Comparison of ENCODE assay signal across 8 mouse cellular contexts in genomic region chr8:47533344-47534125, GRCm38 (mm10). TPM values are rescaled to one million over a fixed set of nuclear protein-coding genes. Genes with fewer than 3 reads are reported as not detected.
DNase-seq lines count a peak whose midpoint lies in the region; ATAC-seq and TF ChIP-seq lines count a peak whose summit lies in the region.

Gene Trappc11, minus strand, starts transcription at chr8:47533470.
Gene Rwdd4a, plus strand, starts transcription at chr8:47533664.

- H3K27ac ChIP-seq in forebrain, embryonic 16.5 days (ENCODE audit: low read length) = peak within 1 kb of the TSS; percentile 84
- H3K27ac ChIP-seq in layer of hippocampus, adult 2 months = peak within 1 kb of the TSS; percentile 92
- peak within 1 kb of the TSS; percentile 81; the same call in 1 of the 2 replicates for H3K27ac ChIP-seq in lung, embryonic 14.5 days (ENCODE audit: low read depth)
- peak within 1 kb of the TSS; percentile 31 for H3K27ac ChIP-seq in olfactory bulb, adult 2 months (ENCODE audit: insufficient read depth, low read depth, low read length)
- H3K27ac ChIP-seq in thymus, adult 2 months (ENCODE audit: control insufficient read depth, insufficient read depth, low read length) = no peak within 1 kb of the TSS

- TF ChIP-seq POLR2A in olfactory bulb, adult 2 months (IDR thresholded peaks at IDR 0.05; ENCODE audit: insufficient read depth, low read depth, low read length) = peak; percentile 75; the same call in 1 of the 2 replicates
- TF ChIP-seq POLR2A in thymus, adult 2 months (IDR thresholded peaks at IDR 0.05; ENCODE audit: control insufficient read depth, extremely low read depth, insufficient read depth, low read length, poor library complexity) = peak; percentile 73

- H3K36me3 ChIP-seq in G1E (replicated peaks) = peaks cover 44% of the 10 kb centered on the region
- H3K36me3 ChIP-seq in forebrain, embryonic 16.5 days (ENCODE audit: control insufficient read depth, insufficient read depth) = peaks cover 3% of the 10 kb centered on the region; the same call in 1 of the 2 replicates
- peaks cover 25% of the 10 kb centered on the region; the same call in 1 of the 2 replicates for H3K36me3 ChIP-seq in lung, embryonic 14.5 days (ENCODE audit: insufficient read depth)
- H3K36me3 ChIP-seq in thymus, adult 2 months (ENCODE audit: control insufficient read depth, insufficient read depth, low read length) = peaks cover 12% of the 10 kb centered on the region

- intact Hi-C loops in heart, postnatal 36 days (cut with DNase I) = loop anchor here (2.0 to 5.0 kb wide), 4 partner anchors 121 to 179 kb away; partner anchors contain the start of genes Cdkn2aip and Ing2

- ATAC-seq in G1E (ENCODE audit: extremely low read depth, insufficient number of reproducible peaks, low FRiP score, poor library complexity, severe bottlenecking) = peak; percentile 100
- peak; percentile 100 for ATAC-seq in forebrain, embryonic 16.5 days
- peak; percentile 100 for ATAC-seq in lung, embryonic 14.5 days (ENCODE audit: insufficient read depth)

- H3K4me1 ChIP-seq in G1E (ENCODE audit: insufficient read depth, low read depth, low read length) = peaks cover 21% of the 10 kb centered on the region
- H3K4me1 ChIP-seq in forebrain, embryonic 16.5 days (replicated peaks; ENCODE audit: control insufficient read depth, insufficient read depth, low read length) = peaks cover 24% of the 10 kb centered on the region
- peaks cover 10% of the 10 kb centered on the region; the same call in 1 of the 2 replicates for H3K4me1 ChIP-seq in lung, embryonic 14.5 days (ENCODE audit: insufficient read depth)
- H3K4me1 ChIP-seq in olfactory bulb, adult 2 months (ENCODE audit: control insufficient read depth, insufficient read depth, low read length) = peaks cover 2% of the 10 kb centered on the region; the same call in 1 of the 2 replicates
- H3K4me1 ChIP-seq in thymus, adult 2 months (replicated peaks; ENCODE audit: control insufficient read depth, insufficient read depth, low read length) = peaks cover 3% of the 10 kb centered on the region; the same call in 1 of the 2 replicates

- DNase-seq in G1E (ENCODE audit: low spot score) = peak; percentile 99
- peak; percentile 94 to 98 for DNase-seq in cerebellum, adult 18-20 months
- DNase-seq in heart, postnatal 36 days = peak; percentile 95
- peak; percentile 90 to 98 for DNase-seq in layer of hippocampus, adult 2 months (ENCODE audit: low spot score in 2 of 2)
- DNase-seq in lung, embryonic 14.5 days = peak; percentile 98
- peak; percentile 94 for DNase-seq in thymus, adult 2 months

- H3K27me3 ChIP-seq in G1E (ENCODE audit: insufficient read depth, low read length) = no peaks in the 10 kb centered on the region
- no peaks in the 10 kb centered on the region for H3K27me3 ChIP-seq in forebrain, embryonic 16.5 days (replicated peaks; ENCODE audit: control insufficient read depth, insufficient read depth, low read length)
- H3K27me3 ChIP-seq in lung, embryonic 14.5 days (ENCODE audit: insufficient read depth, low read length) = no peaks in the 10 kb centered on the region
- H3K27me3 ChIP-seq in thymus, adult 2 months (ENCODE audit: control insufficient read depth, insufficient read depth, low read length) = no peaks in the 10 kb centered on the region

- no peaks in the 10 kb centered on the region for H3K9me3 ChIP-seq in G1E (replicated peaks)
- H3K9me3 ChIP-seq in forebrain, embryonic 16.5 days (ENCODE audit: control insufficient read depth, low read length) = no peaks in the 10 kb centered on the region
- H3K9me3 ChIP-seq in lung, embryonic 14.5 days (ENCODE audit: low read depth, low read length) = no peaks in the 10 kb centered on the region

- under 1% methylated on average over 65 of the region's 65 CpGs for WGBS in forebrain, embryonic 16.5 days
- under 1% methylated on average over 65 of the region's 65 CpGs for WGBS in lung, embryonic 14.5 days
- WGBS in olfactory bulb, adult 2 months = under 1% methylated on average over 65 of the region's 65 CpGs
- under 1% methylated on average over 65 of the region's 65 CpGs for whole genome bisulfite sequencing in thymus, adult 2 months

- H3K9ac ChIP-seq in forebrain, embryonic 16.5 days (replicated peaks; ENCODE audit: low read depth, low read length) = peak within 1 kb of the TSS; percentile 87
- H3K9ac ChIP-seq in lung, embryonic 14.5 days = peak within 1 kb of the TSS; percentile 84

- TF ChIP-seq CTCF in G1E (IDR thresholded peaks at IDR 0.05; ENCODE audit: low read depth, low read length) = no peak
- no peak; the same call in 1 of the 2 replicates for TF ChIP-seq CTCF in layer of hippocampus, adult 2 months (conservative IDR thresholded peaks at IDR 0.05)
- TF ChIP-seq CTCF in lung, embryonic 14.5 days (IDR thresholded peaks at IDR 0.05; ENCODE audit: low read depth) = no peak
- no peak for TF ChIP-seq CTCF in olfactory bulb, adult 2 months (IDR thresholded peaks at IDR 0.05; ENCODE audit: insufficient read depth, low read depth, low read length)
- no peak for TF ChIP-seq CTCF in thymus, adult 2 months (IDR thresholded peaks at IDR 0.05; ENCODE audit: borderline replicate concordance, control insufficient read depth, extremely low read depth, insufficient read depth, low read length, poor library complexity)

- H3K4me3 ChIP-seq in G1E (ENCODE audit: low read depth, low read length) = peak within 1 kb of the TSS; percentile 95
- H3K4me3 ChIP-seq in forebrain, embryonic 16.5 days (replicated peaks; ENCODE audit: low read length) = peak within 1 kb of the TSS; percentile 95
- peak within 1 kb of the TSS; percentile 97 for H3K4me3 ChIP-seq in layer of hippocampus, adult 2 months
- H3K4me3 ChIP-seq in lung, embryonic 14.5 days (ENCODE audit: low read depth, low read length) = peak within 1 kb of the TSS; percentile 80
- peak within 1 kb of the TSS; percentile 85 for H3K4me3 ChIP-seq in olfactory bulb, adult 2 months (ENCODE audit: insufficient read depth, low read depth, low read length)
- peak within 1 kb of the TSS; percentile 87 for H3K4me3 ChIP-seq in thymus, adult 2 months (ENCODE audit: control insufficient read depth, insufficient read depth, low read length)

- H3K4me2 ChIP-seq in forebrain, embryonic 16.5 days (ENCODE audit: low read length) = peak within 1 kb of the TSS; percentile 91
- H3K4me2 ChIP-seq in lung, embryonic 14.5 days = peak within 1 kb of the TSS; percentile 90

RNA-seq across cellular contexts. Expression of gene Trappc11, which starts in this region (rescaled TPM):
- total RNA-seq in G1E (2014; fragmentation: Nextera tagmentation) (33.8 and 34.9 TPM in 2 replicates), G1E (2017) (46.1 and 49.1 TPM in 2 replicates)
- 11.7 and 12.4 TPM in 2 replicates for polyA plus RNA-seq in G1E (2012)
- 44.5 and 46.2 TPM in 2 replicates for polyA plus RNA-seq in forebrain, embryonic 16.5 days (2015; fragmentation: Nextera tagmentation; extraction: Ambion mirVana)
- 10 to 100 TPM; 20.3 to 21.0 TPM for total RNA-seq in heart, postnatal 36 days (2021)
- total RNA-seq in layer of hippocampus, adult 2 months (2021) = 10 to 100 TPM; 55.9 to 58.7 TPM
- polyA plus RNA-seq in lung, embryonic 14.5 days (2014; fragmentation: Nextera tagmentation; extraction: Ambion mirVana) = 28.9 and 31.1 TPM in 2 replicates
- not detected in 2 replicates for polyA plus RNA-seq in olfactory bulb, adult 2 months (2012; ENCODE audit: insufficient read depth, insufficient read length, low replicate concordance, missing spikeins)
- 27.6 and 28.1 TPM in 2 replicates for polyA plus RNA-seq in thymus, adult 2 months (2012; rRNA removed)

RNA-seq across cellular contexts. Expression of gene Rwdd4a, which starts in this region (rescaled TPM):
- total RNA-seq in G1E (2014; fragmentation: Nextera tagmentation) = 45.8 and 52.6 TPM in 2 replicates
- 28.4 and 29.9 TPM in 2 replicates for total RNA-seq in G1E (2017)
- 9.7 and 12.7 TPM in 2 replicates for polyA plus RNA-seq in G1E (2012)
- polyA plus RNA-seq in forebrain, embryonic 16.5 days (2015; fragmentation: Nextera tagmentation; extraction: Ambion mirVana) = 33.4 and 37.9 TPM in 2 replicates
- total RNA-seq in heart, postnatal 36 days (2021) = 10 to 100 TPM; 59.3 TPM
- 10 to 100 TPM; 27.6 to 29.3 TPM for total RNA-seq in layer of hippocampus, adult 2 months (2021)
- 45.0 and 46.1 TPM in 2 replicates for polyA plus RNA-seq in lung, embryonic 14.5 days (2014; fragmentation: Nextera tagmentation; extraction: Ambion mirVana)
- polyA plus RNA-seq in olfactory bulb, adult 2 months (2012; ENCODE audit: insufficient read depth, insufficient read length, low replicate concordance, missing spikeins) = not detected in 2 replicates
- 30.5 and 30.8 TPM in 2 replicates for polyA plus RNA-seq in thymus, adult 2 months (2012; rRNA removed)

Comparison
In these comparisons a context has a peak if more than half of its experiments do, and no peak if none do; other contexts are left out.
1. RNA of gene Rwdd4a (polyA plus RNA-seq): 45.0 to 46.1 TPM in lung, embryonic 14.5 days, 33.4 to 37.9 TPM in forebrain, embryonic 16.5 days, 30.5 to 30.8 TPM in thymus, adult 2 months and 9.7 to 12.7 TPM in G1E; not detected in olfactory bulb, adult 2 months; every median in the first group is over 10 times any median in the second.
2. Peak in every context shown above with its lines, with median percentiles within 50 percentile points of each other: ATAC-seq, DNase-seq and H3K4me3 ChIP-seq.